Mouse (Mus musculus): ENCODE results near the gene Tmem11. TPM values are rescaled to one million over a fixed set of nuclear protein-coding genes. Genes with fewer than 3 reads are reported as not detected.
"Not testable (repeated sequence)": the region's sequence is repeated elsewhere in the genome, so short reads cannot be mapped to it uniquely, and the experiment has no call there.

Gene Tmem11
- polyA plus RNA-seq, 1 experiment, result 34.2 TPM

GRCm38 (mm10) chr11:60890744-60891143, 11.7 kb upstream of the Tmem11 start:
- Histone ChIP-seq H3K4me1 (ENCODE audit: control insufficient read depth, insufficient read depth, low read length) (no peaks in the 10 kb centered on the region), H3K27ac (ENCODE audit: insufficient read depth, low read length) (no peak overlapping the region), H3K4me3 (ENCODE audit: insufficient read depth, low read length) (no peak overlapping the region)
- TF ChIP-seq POLR2A (IDR thresholded peaks at IDR 0.05; ENCODE audit: low read depth, low read length) (no peak), CTCF (IDR thresholded peaks at IDR 0.05; ENCODE audit: borderline replicate concordance, insufficient read depth, low read length) (no peak)

GRCm38 (mm10) chr11:60890286-60890685, 11.2 kb upstream of the Tmem11 start:
- TF ChIP-seq CTCF (IDR thresholded peaks at IDR 0.05; ENCODE audit: borderline replicate concordance, insufficient read depth, low read length) (no peak), POLR2A (IDR thresholded peaks at IDR 0.05; ENCODE audit: low read depth, low read length) (no peak)
- no peak overlapping the region for H3K4me3 ChIP-seq (ENCODE audit: insufficient read depth, low read length)
- H3K4me1 ChIP-seq (ENCODE audit: control insufficient read depth, insufficient read depth, low read length), result no peaks in the 10 kb centered on the region
- no peak overlapping the region for H3K27ac ChIP-seq (ENCODE audit: insufficient read depth, low read length)

GRCm38 (mm10) chr11:60889861-60890260, 10.8 kb upstream of the Tmem11 start:
- H3K4me1 ChIP-seq (ENCODE audit: control insufficient read depth, insufficient read depth, low read length), result no peaks in the 10 kb centered on the region
- H3K27ac ChIP-seq (ENCODE audit: insufficient read depth, low read length), result no peak overlapping the region
- no peak overlapping the region for H3K4me3 ChIP-seq (ENCODE audit: insufficient read depth, low read length)
- no peak for TF ChIP-seq CTCF (IDR thresholded peaks at IDR 0.05; ENCODE audit: borderline replicate concordance, insufficient read depth, low read length)
- TF ChIP-seq POLR2A (IDR thresholded peaks at IDR 0.05; ENCODE audit: low read depth, low read length), result no peak

GRCm38 (mm10) chr11:60886986-60887385, 7.9 kb upstream of the Tmem11 start:
- H3K4me3 ChIP-seq (ENCODE audit: insufficient read depth, low read length); H3K4me1 ChIP-seq (ENCODE audit: control insufficient read depth, insufficient read depth, low read length); H3K27ac ChIP-seq (ENCODE audit: insufficient read depth, low read length): not testable (repeated sequence)

- TF ChIP-seq CTCF (IDR thresholded peaks at IDR 0.05; ENCODE audit: borderline replicate concordance, insufficient read depth, low read length), result no peak
- TF ChIP-seq POLR2A (IDR thresholded peaks at IDR 0.05; ENCODE audit: low read depth, low read length), result no peak; the same call in 1 of the 2 replicates
- Histone ChIP-seq H3K4me3 (ENCODE audit: insufficient read depth, low read length) (no peak overlapping the region), H3K4me1 (ENCODE audit: control insufficient read depth, insufficient read depth, low read length) (no peaks in the 10 kb centered on the region; the same call in 1 of the 2 replicates), H3K27ac (ENCODE audit: insufficient read depth, low read length) (no peak overlapping the region)
These were observed 3.3 kb upstream of the Tmem11 start for GRCm38 (mm10) chr11:60882386-60882785.

- Histone ChIP-seq H3K4me1 (ENCODE audit: control insufficient read depth, insufficient read depth, low read length) (no peaks in the 10 kb centered on the region; the same call in 1 of the 2 replicates), H3K4me3 (ENCODE audit: insufficient read depth, low read length) (no peak overlapping the region), H3K27ac (ENCODE audit: insufficient read depth, low read length) (no peak overlapping the region)
- TF ChIP-seq POLR2A (IDR thresholded peaks at IDR 0.05; ENCODE audit: low read depth, low read length) (no peak), CTCF (IDR thresholded peaks at IDR 0.05; ENCODE audit: borderline replicate concordance, insufficient read depth, low read length) (no peak)
These were observed 1.5 kb upstream of the Tmem11 start for GRCm38 (mm10) chr11:60880559-60880958.

GRCm38 (mm10) chr11:60879423-60879822, 351 bp upstream of the Tmem11 start:
- Histone ChIP-seq H3K4me1 (ENCODE audit: control insufficient read depth, insufficient read depth, low read length) (no peaks in the 10 kb centered on the region; the same call in 1 of the 2 replicates), H3K27ac (ENCODE audit: insufficient read depth, low read length) (peak overlapping the region; percentile 87), H3K4me3 (ENCODE audit: insufficient read depth, low read length) (peak overlapping the region; percentile 62)
- TF ChIP-seq POLR2A (IDR thresholded peaks at IDR 0.05; ENCODE audit: low read depth, low read length), result peak; percentile 44
- TF ChIP-seq CTCF (IDR thresholded peaks at IDR 0.05; ENCODE audit: borderline replicate concordance, insufficient read depth, low read length), result peak; percentile 91; the same call in 1 of the 2 replicates

GRCm38 (mm10) chr11:60878056-60878612, 938 bp downstream of the Tmem11 start:
- H3K27ac ChIP-seq (ENCODE audit: insufficient read depth, low read length), result peak overlapping the region; percentile 59
- TF ChIP-seq POLR2A (IDR thresholded peaks at IDR 0.05; ENCODE audit: low read depth, low read length), result no peak
- no peak for TF ChIP-seq CTCF (IDR thresholded peaks at IDR 0.05; ENCODE audit: borderline replicate concordance, insufficient read depth, low read length)
- H3K4me3 ChIP-seq (ENCODE audit: insufficient read depth, low read length), result peak overlapping the region; percentile 75
- no peaks in the 10 kb centered on the region; the same call in 1 of the 2 replicates for H3K4me1 ChIP-seq (ENCODE audit: control insufficient read depth, insufficient read depth, low read length)

GRCm38 (mm10) chr11:60873101-60873500, 6.0 kb downstream of the Tmem11 start:
- Histone ChIP-seq H3K4me3 (ENCODE audit: insufficient read depth, low read length) (no peak overlapping the region), H3K27ac (ENCODE audit: insufficient read depth, low read length) (no peak overlapping the region), H3K4me1 (ENCODE audit: control insufficient read depth, insufficient read depth, low read length) (no peaks in the 10 kb centered on the region)
- TF ChIP-seq POLR2A (IDR thresholded peaks at IDR 0.05; ENCODE audit: low read depth, low read length) (no peak), CTCF (IDR thresholded peaks at IDR 0.05; ENCODE audit: borderline replicate concordance, insufficient read depth, low read length) (no peak)

- Histone ChIP-seq H3K4me1 (ENCODE audit: control insufficient read depth, insufficient read depth, low read length) (no peaks in the 10 kb centered on the region), H3K4me3 (ENCODE audit: insufficient read depth, low read length) (no peak overlapping the region), H3K27ac (ENCODE audit: insufficient read depth, low read length) (no peak overlapping the region)
- TF ChIP-seq POLR2A (IDR thresholded peaks at IDR 0.05; ENCODE audit: low read depth, low read length) (no peak), CTCF (IDR thresholded peaks at IDR 0.05; ENCODE audit: borderline replicate concordance, insufficient read depth, low read length) (no peak)
These were observed 7.7 kb downstream of the Tmem11 start for GRCm38 (mm10) chr11:60871409-60871808.

GRCm38 (mm10) chr11:60869471-60869870, 9.6 kb downstream of the Tmem11 start:
- not testable (repeated sequence) for H3K4me3 ChIP-seq (ENCODE audit: insufficient read depth, low read length)

More at GRCm38 (mm10) chr11:60869471-60869870, 9.6 kb downstream of the Tmem11 start:
- H3K4me1 ChIP-seq (ENCODE audit: control insufficient read depth, insufficient read depth, low read length); H3K27ac ChIP-seq (ENCODE audit: insufficient read depth, low read length): not testable (repeated sequence)

Data from embryonic fibroblast, embryonic 13.5 days (primary cell).